Mouse (Mus musculus): ENCODE measurements at regions not wholly inside any gene's neighbourhood (a gene's known extent, or its start where the extent isn't known, plus 50 kb on each side); places are given as distances from the start of the nearest gene placed in this dataset.
A peak's percentile ranks its signal among the peaks of the same experiment; 100 is the strongest.

DNA sequence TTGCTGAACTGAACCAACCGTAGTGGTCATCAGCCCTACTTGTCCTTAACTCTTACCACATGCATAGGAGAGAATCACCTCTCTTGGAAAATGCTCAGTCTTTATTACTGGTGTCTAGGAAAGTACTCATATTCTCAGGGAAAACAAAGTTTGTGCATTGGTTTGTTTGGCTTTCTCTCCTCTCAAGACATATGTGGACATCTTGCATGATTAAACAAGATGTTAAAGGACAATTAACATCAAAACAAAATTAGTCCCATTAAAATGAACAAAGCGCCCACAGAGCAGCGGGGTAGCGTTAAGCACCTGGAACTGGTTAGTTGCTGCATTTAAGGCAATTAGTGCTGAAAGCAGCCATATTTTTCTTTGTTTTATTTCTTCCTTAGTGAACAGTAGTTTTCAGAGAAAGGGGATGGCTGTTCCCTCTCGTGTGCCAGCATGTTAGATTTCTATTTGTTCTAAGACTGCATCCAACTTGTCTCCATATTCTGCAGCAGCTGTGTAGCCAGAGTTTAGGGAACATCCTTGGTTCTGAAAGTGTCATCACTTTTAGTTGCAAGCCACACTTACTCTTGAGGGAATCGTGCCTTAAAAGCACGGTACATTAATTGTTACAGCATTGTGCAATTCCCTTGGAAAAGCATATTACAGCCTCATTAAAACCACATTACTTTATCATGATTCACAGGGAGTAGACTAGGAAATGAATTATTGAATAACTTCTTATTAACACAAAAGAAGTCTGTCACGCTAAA lies 137.7 kb downstream of the Ube2u start:
- no peak for DNase-seq

DNA sequence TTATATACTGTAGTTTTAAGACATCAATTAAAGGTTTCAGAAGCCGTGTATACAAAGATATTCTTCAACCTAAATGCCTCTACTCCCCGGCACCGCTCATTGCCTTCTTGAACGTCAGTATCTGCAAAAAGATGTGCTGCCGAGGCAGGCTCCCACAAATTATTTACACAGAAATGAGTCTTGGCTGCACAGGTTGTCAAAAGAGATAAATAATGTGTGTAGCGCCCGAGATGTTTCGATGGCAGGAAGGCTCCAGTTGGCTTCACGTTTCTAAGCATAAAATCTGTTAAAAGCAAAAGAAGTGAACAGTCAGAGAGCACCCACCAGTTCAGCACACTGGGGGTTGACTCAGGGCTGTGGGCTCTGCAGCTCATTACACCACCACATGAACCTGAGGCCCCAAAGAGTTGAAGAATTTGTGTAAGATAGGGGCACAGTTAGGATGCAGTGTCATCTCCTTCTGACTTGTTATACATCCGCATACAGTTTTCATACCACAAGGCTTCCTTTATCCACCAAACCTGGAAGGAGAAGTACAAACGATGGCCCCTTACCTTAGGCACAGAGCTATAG lies 138.4 kb downstream of the Ube2u start:
- DNase-seq: no peak

DNA sequence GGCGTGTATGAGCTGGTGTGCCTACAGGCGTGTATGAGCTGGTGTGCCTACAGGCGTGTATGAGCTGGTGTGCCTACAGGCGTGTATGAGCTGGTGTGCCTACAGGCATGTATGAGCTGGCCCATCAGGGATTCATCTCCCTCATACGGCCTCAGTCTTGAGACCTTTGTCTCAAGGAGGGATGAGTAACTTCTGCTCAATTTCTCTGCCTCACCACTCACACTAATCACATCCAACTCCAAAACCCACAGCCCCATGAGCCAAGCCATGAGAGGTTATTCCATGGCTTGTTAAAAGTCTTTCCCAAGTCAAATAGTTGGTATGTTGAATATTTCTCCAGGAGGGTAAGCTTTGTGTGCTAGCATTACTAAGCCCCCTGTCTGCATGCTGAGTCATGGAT lies 146.0 kb downstream of the Ube2u start:
- no peak for DNase-seq

DNA sequence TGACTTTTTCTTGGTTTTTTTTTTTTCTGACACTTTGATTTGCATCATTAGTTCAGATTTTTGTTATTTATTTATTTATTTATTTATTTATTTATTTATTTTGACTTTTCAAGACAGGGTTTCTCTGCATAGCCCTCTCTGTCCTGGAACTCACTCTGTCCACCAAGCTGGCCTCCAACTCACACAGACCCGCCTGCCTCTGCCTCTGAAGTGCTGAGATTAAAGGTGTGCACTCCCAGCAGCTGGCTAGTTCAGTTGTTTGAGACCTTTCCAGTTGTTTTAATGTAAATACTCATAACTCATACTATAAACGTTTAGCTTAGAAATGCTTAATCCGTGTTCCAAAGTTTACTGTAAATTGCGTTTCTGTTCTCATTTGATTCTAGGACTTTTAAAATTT lies 147.9 kb downstream of the Ube2u start:
- DNase-seq: no peak

DNA sequence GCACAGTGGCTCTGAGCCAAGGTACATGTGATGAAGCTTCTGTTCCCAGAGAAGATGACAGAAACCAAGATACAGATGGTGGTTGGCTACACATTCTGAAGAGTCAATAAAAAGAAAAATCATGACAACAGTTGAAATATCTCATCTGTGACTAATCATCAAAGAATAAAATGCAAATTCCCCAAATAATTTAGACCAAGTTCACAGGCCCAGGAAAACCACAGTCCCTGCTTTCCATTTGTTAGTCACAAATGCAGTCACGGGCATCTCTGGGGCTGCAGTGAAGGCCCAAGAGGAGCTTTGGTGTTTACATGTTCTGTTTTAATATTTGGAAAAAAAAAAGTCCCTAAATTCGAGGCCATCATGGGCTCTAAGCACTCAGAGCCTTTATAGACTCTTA lies 142.1 kb upstream of the Cachd1 start:
- DNase-seq: no peak

DNA sequence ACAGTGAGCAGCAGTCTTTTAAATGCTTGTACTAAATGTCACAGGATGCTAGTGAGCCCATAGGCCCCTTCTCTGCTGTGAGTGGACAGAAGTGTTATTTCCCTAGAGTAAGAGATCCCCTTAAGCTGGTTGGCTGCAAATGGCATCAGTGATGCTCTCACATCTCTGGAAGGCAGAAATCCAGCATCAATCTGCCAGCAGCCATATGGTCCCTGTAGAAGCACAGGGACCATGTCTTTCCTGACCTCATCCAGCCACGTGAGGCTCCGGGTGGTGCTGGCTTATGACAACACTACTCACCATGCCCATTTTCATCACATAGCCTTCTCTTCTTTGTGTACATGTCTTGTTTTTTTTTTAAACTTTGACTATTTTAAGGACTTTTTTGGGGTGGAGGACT lies 138.9 kb upstream of the Cachd1 start:
- DNase-seq: no peak

DNA sequence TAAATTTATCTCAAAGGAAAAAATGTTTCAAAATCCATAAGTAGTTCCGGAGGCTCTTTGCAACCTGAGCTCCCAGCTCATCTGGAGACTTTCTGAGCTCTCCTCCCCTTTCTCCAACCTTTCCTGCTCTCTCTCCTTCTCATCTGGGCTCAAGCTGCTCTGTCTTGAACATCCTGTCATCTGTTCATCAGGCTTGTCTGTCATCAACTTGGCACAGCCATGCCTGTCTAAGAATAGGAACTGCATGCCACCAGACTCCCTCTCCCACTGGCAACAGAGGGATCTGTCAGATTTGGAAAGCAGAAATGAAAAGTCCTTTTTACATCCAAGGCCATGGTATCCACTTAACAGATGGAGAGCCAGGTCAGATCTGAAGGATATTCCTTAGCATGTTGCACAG lies 115.3 kb upstream of the Cachd1 start:
- no peak for DNase-seq

DNA sequence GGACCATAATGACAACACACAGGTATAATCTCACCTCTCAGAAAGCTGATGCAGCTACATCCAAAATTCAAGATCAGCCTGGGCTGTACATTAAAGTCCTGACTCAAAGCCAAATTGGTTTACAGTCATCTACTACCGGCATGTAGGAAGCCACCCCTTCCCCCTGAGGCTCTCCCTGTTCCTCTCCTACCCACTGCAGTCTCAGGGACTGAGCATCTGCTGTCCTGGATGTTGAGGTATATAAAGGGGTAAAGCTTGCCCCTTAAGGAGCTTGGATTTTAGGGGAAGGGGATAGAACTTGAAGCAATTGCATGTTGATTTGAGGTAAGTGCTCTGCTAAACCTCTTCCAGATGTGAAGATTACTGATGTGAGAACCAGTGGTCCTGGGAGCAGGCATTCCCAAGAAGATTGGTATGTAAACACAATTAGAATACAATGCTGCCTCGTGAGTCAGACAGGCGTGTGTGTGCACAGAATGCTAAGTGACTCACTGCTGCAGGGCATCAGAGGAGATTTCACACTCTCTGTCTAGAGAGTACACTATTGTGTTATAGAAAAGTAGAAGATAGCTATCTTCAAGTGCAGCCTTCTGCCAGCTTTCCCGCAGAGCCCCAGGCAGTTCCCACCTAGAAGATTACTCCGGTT lies 111.7 kb upstream of the Cachd1 start:
- DNase-seq: no peak

DNA sequence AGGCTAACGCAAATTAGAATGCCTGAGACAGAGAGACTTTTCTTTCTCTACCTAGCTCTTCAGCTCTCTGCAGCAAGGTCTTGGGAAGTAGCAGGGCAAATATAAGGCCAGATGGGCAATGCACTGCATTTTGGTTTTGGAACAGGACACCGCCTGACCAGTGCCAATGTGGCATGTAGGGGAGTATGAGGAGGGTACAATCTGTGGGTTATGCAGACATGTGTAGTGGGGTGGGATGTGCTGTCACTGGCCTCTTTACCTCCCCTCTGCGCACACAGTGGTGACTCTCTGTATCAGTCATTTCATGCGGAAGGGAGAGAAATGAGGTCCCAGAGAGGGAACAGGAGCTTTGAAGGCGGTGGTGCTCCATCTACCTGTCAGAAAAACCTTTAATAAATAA lies 105.9 kb upstream of the Cachd1 start:
- DNase-seq: no peak

DNA sequence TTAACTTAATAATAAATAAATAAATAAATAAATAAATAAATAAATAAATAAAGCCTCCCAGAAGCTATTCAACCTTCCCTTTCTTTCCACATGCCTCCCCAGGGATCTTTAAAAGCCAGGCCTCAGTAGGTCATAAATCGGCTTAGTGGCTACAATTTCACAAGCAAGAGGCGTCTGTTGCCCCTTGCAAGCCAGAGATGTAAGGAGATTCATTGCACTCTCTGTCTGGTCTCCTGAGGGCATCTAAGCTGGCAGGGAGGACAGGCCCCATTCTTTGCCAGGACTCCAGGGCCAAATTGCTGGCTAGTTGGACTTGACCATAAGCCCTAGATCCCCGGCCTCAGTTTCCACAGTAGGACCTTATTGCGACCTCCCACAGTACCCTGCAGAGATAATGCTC lies 101.6 kb upstream of the Cachd1 start:
- DNase-seq: no peak

DNA sequence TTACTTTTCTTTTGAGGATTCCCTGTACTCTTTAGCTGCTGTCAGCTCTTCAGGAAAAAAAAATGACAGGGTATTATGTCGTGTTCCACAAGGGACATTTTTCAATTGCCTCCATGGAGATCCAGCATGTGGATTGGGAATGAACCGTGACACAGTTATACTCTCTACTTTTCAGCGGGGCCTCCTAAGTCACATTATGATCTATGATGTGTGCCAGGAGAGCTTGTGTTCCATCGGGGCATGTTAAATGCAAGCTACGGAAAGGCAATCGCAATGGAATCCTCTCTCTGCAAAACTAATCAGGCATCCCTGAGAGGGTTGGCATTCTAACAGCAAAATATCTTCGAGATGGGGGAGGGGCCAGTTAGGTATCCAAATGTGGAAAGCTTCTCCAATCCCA lies 92.7 kb upstream of the Cachd1 start:
- DNase-seq: no peak

DNA sequence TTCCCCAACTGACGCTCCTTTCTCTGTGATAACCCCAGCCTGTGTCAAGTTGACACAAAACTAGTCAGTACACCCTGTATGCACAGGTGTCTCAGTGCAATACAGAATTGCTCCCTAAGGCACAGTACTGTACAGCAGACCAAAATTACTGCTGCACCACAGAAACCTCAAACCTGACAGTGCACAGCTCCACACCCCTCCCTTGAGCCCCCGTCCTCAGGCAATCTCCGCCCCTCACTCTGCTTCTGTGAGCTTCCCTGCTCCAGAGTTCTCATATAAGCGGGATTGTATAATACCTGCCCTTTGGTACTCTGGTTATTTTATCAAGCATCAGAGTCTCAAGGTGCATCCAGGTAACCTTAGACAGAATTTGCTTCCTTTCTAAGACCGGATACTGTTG lies 76.5 kb upstream of the Cachd1 start:
- no peak for DNase-seq

DNA sequence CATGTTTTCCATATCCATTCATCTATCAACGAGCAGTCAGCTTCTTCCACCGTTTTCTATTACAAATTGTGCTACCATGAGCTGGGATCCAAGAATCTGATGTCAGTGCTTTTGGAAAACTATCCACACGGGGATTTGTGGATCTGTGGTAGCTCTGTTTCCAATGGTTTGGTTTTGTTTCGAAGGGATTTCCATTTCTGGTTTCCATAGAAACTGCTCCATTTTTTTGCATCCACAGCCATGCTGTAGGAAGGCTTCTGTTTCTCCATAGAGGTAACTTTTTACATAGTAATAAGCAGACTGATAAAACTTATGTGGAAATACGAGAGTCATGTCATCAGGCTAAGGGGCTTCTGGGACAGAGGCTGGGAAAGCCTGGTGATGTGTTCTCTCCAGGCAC lies 76.1 kb upstream of the Cachd1 start:
- no peak for DNase-seq

DNA sequence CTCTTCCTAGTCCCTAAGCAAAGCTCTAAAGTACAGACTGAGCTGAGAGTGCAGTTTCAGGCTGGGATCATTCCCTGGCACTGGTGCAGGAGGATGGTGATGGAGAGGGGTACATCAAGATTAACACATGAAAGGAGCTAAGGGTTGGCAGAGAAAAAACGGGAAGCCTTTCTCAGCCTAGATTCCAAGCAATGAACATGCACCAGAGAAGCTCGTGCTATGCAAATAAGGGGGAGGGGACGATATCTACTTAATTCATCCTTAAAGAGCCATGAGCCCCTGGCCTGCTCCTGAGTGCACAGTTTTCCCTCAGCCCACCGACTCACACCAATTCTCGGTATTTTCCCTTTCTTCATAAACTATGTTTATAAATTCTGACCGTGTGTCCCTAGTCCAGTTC lies 70.5 kb upstream of the Cachd1 start:
- DNase-seq: no peak

DNA sequence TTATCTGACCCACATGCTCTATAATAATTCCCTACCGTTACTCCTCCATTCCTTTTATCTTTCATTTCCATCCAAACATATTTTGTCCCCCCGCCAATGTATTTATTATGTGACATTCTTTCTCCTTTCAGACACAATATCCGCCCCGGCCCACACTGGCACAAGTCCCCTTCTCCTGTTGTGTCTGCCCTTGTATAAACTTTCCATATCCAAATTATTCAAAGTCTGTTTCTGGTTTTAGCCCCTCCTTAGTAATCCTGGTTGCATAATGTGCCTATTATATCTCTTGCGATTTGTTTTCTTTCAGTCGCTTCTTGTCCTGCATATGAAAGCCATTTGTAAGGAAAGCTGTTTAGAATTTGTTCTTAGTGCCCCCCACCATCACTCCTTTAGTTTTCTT lies 69.3 kb upstream of the Cachd1 start:
- DNase-seq: peak; percentile 9 to 41

DNA sequence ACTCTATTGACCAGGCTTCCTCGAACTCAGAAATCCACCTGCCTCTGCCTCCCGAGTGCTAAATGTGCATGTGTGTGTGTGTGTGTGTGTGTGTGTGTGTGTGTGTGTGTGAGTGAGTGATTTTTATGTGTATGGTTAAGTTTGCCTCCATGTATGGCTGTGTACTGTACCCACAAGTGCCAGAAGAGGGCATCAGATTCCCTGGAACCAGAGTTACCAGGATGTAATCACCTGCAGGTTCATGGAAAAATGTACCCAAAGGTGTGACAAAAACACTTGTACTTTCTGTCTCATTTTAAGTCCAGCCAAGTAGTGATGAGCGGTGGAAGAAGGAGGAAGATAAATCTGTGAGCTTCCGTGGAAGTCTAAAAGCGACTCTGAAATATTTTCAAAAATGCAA lies 68.2 kb upstream of the Cachd1 start:
- DNase-seq: no peak

DNA sequence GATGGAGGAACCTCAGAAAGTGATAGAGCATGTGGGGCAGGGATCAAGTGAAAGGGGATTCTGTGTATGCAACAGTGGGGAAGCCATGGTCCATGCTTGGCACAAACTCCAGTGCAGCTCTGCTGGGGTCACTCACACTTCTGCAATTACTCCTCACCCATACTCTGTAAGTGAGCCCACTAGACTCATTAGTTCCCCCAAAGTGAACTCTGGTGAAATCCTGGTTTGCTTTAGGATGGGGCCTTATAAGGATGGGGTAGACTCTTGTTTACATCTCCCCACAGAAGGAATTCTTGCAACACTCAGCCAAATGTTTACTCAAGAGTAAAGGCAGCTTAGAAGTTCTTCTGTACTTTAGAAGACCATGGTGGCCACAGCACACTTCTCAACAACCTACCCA lies 62.2 kb upstream of the Cachd1 start:
- DNase-seq: peak; percentile 6 to 27

DNA sequence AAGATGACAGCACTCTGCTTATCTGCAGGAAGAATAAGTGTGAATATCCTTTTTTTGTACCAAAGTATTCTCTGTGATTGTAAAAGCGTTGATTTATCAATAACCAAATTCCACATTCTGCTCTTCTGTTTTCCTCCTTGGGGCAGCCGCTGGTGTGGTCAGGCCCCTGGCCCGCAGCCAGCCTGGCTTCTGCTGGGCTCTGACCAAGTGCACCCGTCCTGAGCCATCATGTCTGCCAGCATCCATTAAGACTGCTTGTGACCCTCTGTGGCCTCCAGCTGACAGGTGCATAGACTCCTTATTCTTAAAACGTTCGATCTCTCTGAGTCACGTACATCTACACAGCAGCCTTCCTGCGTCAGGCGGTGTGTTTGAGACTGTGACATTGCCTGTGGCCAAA lies 58.9 kb upstream of the Cachd1 start:
- no peak for DNase-seq

DNA sequence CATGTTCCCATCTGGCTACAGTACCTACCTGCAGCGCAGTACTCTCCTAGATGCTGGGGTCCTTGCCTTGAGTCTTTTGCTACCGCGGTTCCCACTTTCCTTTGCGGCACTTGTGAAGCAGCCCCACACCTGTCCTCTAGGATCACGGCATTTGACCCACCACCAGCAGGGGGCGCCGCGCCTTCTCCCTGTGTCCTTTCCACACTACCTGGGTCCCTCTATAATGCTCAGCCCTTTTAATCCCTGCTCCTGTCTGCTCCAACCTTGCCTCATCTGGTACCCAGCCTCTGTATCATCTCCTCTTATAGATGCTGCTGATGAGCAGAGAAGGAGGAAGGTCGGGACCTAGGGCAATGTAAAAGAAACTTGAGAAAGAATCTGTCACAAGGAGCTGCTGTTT lies 53.9 kb upstream of the Cachd1 start:
- peak; percentile 41 to 63 for DNase-seq

DNA sequence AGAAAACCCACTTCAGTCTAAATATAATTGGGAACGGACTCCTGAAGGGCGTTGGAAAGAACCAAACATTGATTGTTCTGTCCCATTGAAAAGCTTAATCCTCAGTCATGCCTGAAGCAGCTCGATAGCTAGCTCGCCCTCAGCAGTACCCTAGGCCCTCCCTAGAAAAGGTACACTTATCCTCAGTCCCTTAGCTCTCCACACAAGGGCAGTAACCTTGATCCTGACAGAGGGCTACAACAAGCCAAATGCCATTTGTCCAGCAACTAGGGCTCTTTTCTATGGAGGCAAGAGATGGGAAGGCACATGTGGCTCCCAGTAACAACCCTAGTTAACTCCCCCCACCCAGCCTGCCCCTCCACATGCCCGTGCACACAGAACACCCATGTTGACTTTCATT lies 53.4 kb upstream of the Cachd1 start:
- DNase-seq: no peak

DNA sequence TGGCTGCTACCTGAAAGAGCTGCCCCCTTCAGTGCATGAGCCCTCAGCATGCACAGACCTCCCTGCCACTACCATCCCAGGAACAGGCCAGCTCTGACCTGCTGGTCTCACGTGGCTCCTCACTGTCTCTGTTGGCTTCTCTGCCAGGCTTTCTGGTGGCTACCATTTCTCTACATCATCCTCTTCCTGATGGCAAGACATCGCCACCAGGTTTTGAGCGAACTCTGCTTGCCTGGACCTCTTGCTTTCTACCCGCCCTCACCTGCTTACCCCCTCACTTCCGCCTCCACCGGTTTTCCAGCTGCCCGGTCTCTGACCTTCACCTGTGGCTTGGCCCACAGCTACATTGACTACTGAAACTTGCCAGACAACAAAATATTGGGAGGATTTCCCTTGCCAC lies 50.7 kb upstream of the Cachd1 start:
- DNase-seq: no peak

DNA sequence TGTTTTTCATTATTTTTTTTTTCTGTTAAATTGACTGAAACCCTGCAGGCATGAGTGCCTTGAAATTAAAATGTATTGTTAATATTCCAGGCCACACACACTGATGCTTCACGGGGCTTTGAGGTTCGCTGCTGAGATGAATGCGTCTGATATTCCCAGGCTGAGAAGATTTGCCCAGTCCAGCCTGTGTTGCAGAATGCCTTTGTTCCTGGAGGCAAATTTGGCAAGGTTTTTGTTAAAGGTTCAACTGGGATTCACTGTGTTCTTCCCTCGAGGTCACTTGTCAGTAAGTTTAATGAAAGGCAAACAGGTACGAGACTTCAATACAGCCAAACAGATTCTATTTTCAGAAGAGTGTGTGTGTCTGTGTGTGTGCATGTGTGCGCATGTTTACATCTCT lies 50.0 kb upstream of the Cachd1 start:
- no peak for DNase-seq
